Mouse (Mus musculus) stomach, postnatal 0 days (tissue): ENCODE data around the gene Copg2. TPM values are rescaled to one million over a fixed set of nuclear protein-coding genes. Genes with fewer than 3 reads are reported as not detected.

ENCODE experiments used
- ATAC-seq: fragments of 200-750 bp; cut with Nextera tagmentation; 2 replicates; pipeline ENCODE4 v1.8.0; 2017; ENCODE audit not compliant: low FRiP score, low TSS enrichment
- DNase-seq: peaks from one replicate; pipeline ENCODE4 v3.0.0-alpha.2; 2016; ENCODE audit warnings: low spot score
- H3K27ac ChIP-seq: fragments of 300-500 bp; sonication (generic); replicated peaks from 2 replicates; pipeline ENCODE4 v1.5.1; 2014; ENCODE audit warnings: mild to moderate bottlenecking, control low read depth
- H3K27me3 ChIP-seq: fragments of 300-500 bp; sonication (generic); 2 replicates; pipeline ENCODE4 v1.6.1; 2014; ENCODE audit warnings: low read length; ENCODE audit not compliant: control insufficient read depth, insufficient read depth
- H3K36me3 ChIP-seq: fragments of 300-500 bp; sonication (generic); 2 replicates; pipeline ENCODE4 v1.6.1; 2014; ENCODE audit warnings: low read length, mixed read lengths; ENCODE audit not compliant: control insufficient read depth, insufficient read depth
- H3K4me1 ChIP-seq: fragments of 300-500 bp; sonication (generic); replicated peaks from 2 replicates; pipeline ENCODE4 v1.6.1; 2014; ENCODE audit warnings: antibody characterized with exemption; ENCODE audit not compliant: control insufficient read depth, insufficient read depth
- H3K4me2 ChIP-seq: fragments of 300-500 bp; sonication (generic); replicated peaks from 2 replicates; pipeline ENCODE4 v1.6.1; 2014; ENCODE audit warnings: low read depth, mild to moderate bottlenecking, control low read depth, moderate library complexity
- H3K4me3 ChIP-seq: fragments of 300-500 bp; sonication (generic); 2 replicates; pipeline ENCODE4 v1.5.1; 2014; ENCODE audit warnings: low read depth, low read length, control low read depth
- H3K9ac ChIP-seq: fragments of 300-500 bp; sonication (generic); 2 replicates; pipeline ENCODE4 v1.6.1; 2014; ENCODE audit warnings: mild to moderate bottlenecking, low read length, control low read depth, mixed read lengths
- H3K9me3 ChIP-seq: fragments of 300-500 bp; sonication (generic); 2 replicates; pipeline ENCODE4 v1.6.1; 2016; ENCODE audit warnings: low read length; ENCODE audit not compliant: control insufficient read depth
- CTCF ChIP-seq: IDR thresholded peaks from 2 replicates; pipeline ENCODE4 v1.5.1; 2016; ENCODE audit warnings: antibody characterized with exemption, low read depth, mild to moderate bottlenecking, moderate library complexity
- EP300 ChIP-seq: optimal IDR thresholded peaks from 2 replicates; pipeline ENCODE3; 2016; ENCODE audit warnings: antibody characterized with exemption
- WGBS: fragments of 180-500 bp; shearing (Covaris S2); extraction: QIAGEN DNeasy Blood & Tissue Kit; methylation state at CpG from one replicate; pipeline ENCODE4 v1.1.7; 2014; 5-methylcytosine and 5-hydroxymethylcytosine counted together
- polyA plus RNA-seq: library from polyadenylated mRNA; unstranded; fragments of >200 nt; fragmentation: Nextera tagmentation; extraction: Ambion mirVana; gene quantifications from 2 replicates; pipeline ENCODE4 v1.2.1, GENCODE M21; 2015

Copg2 gene
- polyA plus RNA-seq, 1 experiment from 2014 or later: 15.4 TPM

DNA sequence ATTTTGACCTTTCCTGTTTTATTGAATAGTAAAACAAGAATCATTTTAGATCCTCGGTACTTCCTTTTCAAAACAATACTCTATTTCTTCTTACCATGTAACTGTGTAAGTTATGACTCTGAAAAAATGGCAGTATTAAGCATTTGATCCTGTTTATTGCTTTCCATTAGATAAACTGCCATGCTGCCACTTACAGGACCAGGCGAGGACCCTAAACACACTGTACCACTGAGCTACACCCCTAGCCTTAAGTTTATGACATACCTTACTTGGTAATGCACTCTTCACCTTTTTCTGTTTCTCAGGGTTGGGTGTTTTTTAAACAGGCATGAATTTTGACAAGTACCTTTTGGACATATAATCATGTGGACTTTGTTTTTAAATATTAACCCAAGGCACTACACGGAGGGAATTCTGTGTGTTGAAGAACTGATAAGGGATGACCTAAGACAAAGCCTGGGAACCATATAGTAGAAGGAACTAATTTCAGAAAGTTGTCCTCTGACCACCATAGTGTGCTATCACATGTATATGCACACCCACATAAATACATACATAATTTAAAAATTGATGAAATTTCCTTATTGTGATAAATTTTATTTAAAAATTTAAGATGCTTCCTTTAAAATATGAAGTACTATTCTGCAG lies 31.4 kb downstream of the Copg2 start:
- WGBS: 57% methylated on average over 3 of the region's 3 CpGs
- DNase-seq: no peak
- Histone ChIP-seq H3K4me2 (no peak overlapping the region), H3K9me3 (no peaks in the 10 kb centered on the region), H3K4me1 (no peaks in the 10 kb centered on the region), H3K27me3 (no peaks in the 10 kb centered on the region), H3K9ac (no peak overlapping the region), H3K27ac (no peak overlapping the region), H3K36me3 (no peaks in the 10 kb centered on the region), H3K4me3 (no peak overlapping the region)
- no peak for ATAC-seq
- no peak for TF ChIP-seq EP300
- TF ChIP-seq CTCF: no peak

DNA sequence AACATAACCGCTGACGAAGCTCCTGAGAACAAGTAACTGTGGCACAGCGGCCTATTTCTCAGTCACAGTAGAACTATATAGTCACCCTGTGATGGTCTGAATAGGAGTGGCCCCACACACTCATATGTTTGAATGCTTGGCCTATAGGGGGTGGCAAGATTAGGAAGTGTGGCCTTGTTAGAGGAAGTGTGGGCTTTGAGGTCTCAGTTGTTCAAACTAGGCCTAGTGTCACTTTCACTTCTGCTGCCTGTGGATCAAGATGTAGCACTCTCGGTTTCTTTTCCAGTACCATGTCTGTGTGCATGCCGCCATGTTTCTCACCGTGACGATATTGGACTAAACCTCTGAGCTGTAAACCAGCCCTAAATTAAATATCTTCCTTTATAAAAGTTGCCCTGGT lies 40.6 kb downstream of the Copg2 start:
- DNase-seq: no peak
- Histone ChIP-seq H3K4me1 (no peaks in the 10 kb centered on the region), H3K36me3 (0 out of 2 replicates have a peak, but pooled peaks cover 2% of the 10 kb centered on the region), H3K9me3 (no peaks in the 10 kb centered on the region), H3K4me3 (no peak overlapping the region), H3K27me3 (no peaks in the 10 kb centered on the region), H3K4me2 (no peak overlapping the region), H3K9ac (no peak overlapping the region), H3K27ac (no peak overlapping the region)
- no peak for TF ChIP-seq CTCF
- 94% methylated on average over 7 of the region's 7 CpGs for WGBS
- ATAC-seq: no peak

DNA sequence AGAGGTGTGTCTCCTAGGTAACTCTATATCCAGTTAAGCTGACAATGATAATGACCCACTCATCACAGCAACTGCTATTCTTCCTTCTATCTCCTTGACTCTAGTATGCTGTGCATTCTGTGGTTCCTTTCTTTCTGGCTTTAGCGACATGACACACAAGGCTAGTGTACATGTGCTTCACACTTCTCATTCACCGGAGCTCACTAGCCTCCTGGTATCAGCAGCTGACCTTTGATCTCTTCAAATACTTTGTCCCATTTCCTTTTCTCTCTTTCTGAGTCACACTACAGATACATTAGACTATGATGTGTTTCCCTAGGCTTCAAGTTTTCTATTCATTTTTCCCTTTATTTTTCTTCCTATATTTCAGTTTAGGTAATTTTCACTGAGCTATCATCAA lies 41.4 kb downstream of the Copg2 start:
- Histone ChIP-seq H3K36me3 (0 out of 2 replicates have a peak, but pooled peaks cover 2% of the 10 kb centered on the region), H3K4me3 (no peak overlapping the region), H3K9me3 (no peaks in the 10 kb centered on the region), H3K27ac (no peak overlapping the region), H3K4me1 (no peaks in the 10 kb centered on the region), H3K27me3 (no peaks in the 10 kb centered on the region), H3K4me2 (no peak overlapping the region), H3K9ac (no peak overlapping the region)
- WGBS: 70% methylated on average over 2 of the region's 2 CpGs
- ATAC-seq (peak; percentile 86), DNase-seq (no peak)
- no peak for TF ChIP-seq CTCF
- TF ChIP-seq EP300: no peak

DNA sequence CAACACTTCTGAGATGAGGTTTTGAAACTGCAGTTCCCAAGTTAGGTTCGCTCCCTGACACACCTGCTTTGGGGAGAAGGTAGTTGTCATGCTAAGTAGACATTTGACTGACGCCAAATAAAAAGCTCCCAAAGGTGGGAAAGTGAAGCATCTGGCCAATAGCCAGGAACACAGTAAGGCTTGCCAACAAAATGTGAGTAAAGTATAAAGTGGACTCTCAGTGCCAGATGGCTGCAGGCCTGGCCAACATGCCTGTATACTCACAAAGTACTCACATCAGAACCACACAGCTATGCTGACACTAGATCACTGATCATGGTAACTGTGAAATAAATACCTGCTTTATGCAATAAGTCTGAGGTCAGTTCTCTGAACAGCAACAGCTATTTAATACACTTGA lies 46.8 kb downstream of the Copg2 start:
- Histone ChIP-seq H3K4me1 (no peaks in the 10 kb centered on the region), H3K36me3 (no peaks in the 10 kb centered on the region), H3K27me3 (no peaks in the 10 kb centered on the region), H3K27ac (no peak overlapping the region), H3K4me2 (no peak overlapping the region), H3K9ac (no peak overlapping the region), H3K4me3 (no peak overlapping the region), H3K9me3 (no peaks in the 10 kb centered on the region)
- ATAC-seq (no peak), DNase-seq (no peak)
- 66% methylated on average over 2 of the region's 2 CpGs for WGBS
- TF ChIP-seq EP300 (no peak), CTCF (no peak)

DNA sequence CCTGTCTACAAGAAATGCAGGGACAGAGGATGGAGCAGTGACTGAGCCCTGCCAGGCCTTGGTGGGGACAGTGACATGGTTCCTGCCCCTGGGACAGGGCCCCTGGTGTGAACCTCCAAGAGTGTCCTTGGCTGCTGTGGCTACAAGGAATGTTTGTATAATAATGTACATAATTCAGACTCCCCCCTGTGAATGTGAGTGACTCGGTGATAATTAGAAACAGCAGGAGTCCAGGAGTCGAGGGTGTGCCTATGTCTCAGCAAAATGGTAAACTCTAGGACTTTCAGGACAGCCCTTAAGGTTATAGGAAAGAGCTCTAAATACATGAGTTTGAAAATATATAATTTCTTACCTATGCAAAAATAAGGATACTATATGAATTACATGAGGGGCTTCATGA lies 64.4 kb downstream of the Copg2 start:
- Histone ChIP-seq H3K9me3 (no peaks in the 10 kb centered on the region), H3K36me3 (no peaks in the 10 kb centered on the region), H3K27ac (no peak overlapping the region), H3K4me3 (no peak overlapping the region), H3K4me1 (no peaks in the 10 kb centered on the region), H3K4me2 (no peak overlapping the region), H3K9ac (no peak overlapping the region), H3K27me3 (no peaks in the 10 kb centered on the region)
- WGBS: 69% methylated on average over 2 of the region's 2 CpGs
- no peak for ATAC-seq
- DNase-seq: no peak
- TF ChIP-seq CTCF (no peak), EP300 (no peak)

DNA sequence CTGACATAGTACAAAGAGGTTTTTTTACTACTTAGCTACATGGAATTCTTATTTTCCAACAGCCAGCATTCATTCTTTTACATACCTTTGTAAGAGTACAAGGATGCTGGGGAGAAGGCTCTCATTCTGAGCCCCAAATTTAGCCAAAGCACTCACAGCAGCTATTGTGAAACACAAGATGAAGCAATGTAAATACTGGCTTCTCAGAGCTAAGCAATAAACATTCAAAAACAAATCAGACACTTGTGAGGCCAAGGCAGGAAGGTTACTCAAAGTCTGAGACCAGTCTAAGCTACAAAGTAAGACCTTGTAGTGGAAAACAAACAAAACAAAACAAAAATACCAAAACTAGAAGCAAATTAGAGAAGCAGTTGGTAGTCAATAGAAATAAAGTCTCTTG lies 83.0 kb downstream of the Copg2 start:
- Histone ChIP-seq H3K4me2 (no peak overlapping the region), H3K27ac (no peak overlapping the region), H3K4me1 (no peaks in the 10 kb centered on the region), H3K36me3 (peaks cover 5% of the 10 kb centered on the region; the same call in 1 of the 2 replicates), H3K27me3 (no peaks in the 10 kb centered on the region), H3K4me3 (no peak overlapping the region), H3K9me3 (no peaks in the 10 kb centered on the region), H3K9ac (no peak overlapping the region)
- TF ChIP-seq EP300: no peak
- no peak for TF ChIP-seq CTCF
- no peak for DNase-seq
- ATAC-seq: no peak
